Mouse (Mus musculus) forelimb bud, embryonic 11.5 days (tissue): ENCODE data around the gene Zscan4b.
"Not testable (repeated sequence)": the region's sequence is repeated elsewhere in the genome, so short reads cannot be mapped to it uniquely, and the experiment has no call there.

ENCODE experiments used
- DNase-seq: peaks from one replicate; pipeline ENCODE4 v3.0.0-alpha.2; 2012; ENCODE audit warnings: low read depth, low spot score

Zscan4b gene

DNA sequence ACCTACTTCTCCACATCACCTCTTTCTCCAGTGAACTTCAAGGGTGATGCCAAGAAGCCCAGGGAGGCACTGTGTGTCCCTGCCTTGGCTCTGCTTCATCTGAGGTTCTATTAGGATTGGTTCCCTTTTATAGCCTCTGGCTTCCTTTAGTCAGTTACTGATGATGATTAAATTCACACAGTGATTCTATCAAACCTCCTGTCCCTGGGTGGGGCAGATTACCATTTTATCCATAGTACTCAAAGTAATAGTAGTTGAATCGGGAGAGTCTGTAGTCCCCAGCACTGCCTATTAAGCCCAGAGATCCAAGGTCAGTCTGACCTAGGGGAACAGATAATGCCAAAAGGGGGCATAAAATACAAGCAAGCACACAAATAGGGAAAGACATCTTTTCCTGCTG is at the start of gene Zscan4b:
Gene Zscan4b (minus strand): TSS at position 101 of the 400 bp plus-strand sequence.
- DNase-seq: not testable (repeated sequence)
